In genomic region chr8:79610268-79610667, GRCm38 (mm10) we compare ENCODE assay signal across 20 mouse cellular contexts. TPM values are rescaled to one million over a fixed set of nuclear protein-coding genes. Genes with fewer than 3 reads are reported as not detected.
A peak's percentile ranks its signal among the peaks of the same experiment; 100 is the strongest.
DNase-seq lines count a peak whose midpoint lies in the region; ATAC-seq and TF ChIP-seq lines count a peak whose summit lies in the region.
"Had no signal": no experiment of that assay in that cellular context is flagged by ENCODE, and none has a peak within 500 bp of the region (broad histone marks: within the 10 kb centered on the region; RNA-seq: fewer than 3 reads in every experiment).

No protein-coding gene starts in this region.

- H3K27me3 ChIP-seq in heart, embryonic 12.5 days (replicated peaks), result no peaks in the 10 kb centered on the region
- H3K27me3 ChIP-seq in heart, embryonic 15.5 days, result no peaks in the 10 kb centered on the region
- H3K27me3 ChIP-seq in Patski, result no peaks in the 10 kb centered on the region
- H3K27me3 ChIP-seq: forebrain, embryonic 13.5 days; hindbrain, embryonic 12.5 days; hindbrain, embryonic 15.5 days had no signal

- no peak overlapping the region for H3K4me3 ChIP-seq in heart, embryonic 12.5 days
- H3K4me3 ChIP-seq in heart, embryonic 15.5 days, result no peak overlapping the region
- H3K4me3 ChIP-seq: forebrain, embryonic 10.5 days; forebrain, embryonic 13.5 days; hindbrain, embryonic 12.5 days; hindbrain, embryonic 15.5 days had no signal

- no peak for DNase-seq in heart, postnatal 10 days
- no peak for DNase-seq in heart, postnatal 36 days
- DNase-seq in 3T3-L1 (ENCODE audit: low read depth, low spot score), result peak; percentile 49
- DNase-seq in Patski (ENCODE audit: low read depth, low spot score), result no peak
- DNase-seq: adrenal gland, postnatal 10 days; adrenal gland, postnatal 36 days; cerebellum, adult 18-20 months; cerebellum, adult 9-10 months; cerebellum, postnatal 14 days; gastrocnemius, postnatal 10 days; gastrocnemius, postnatal 36 days; kidney, adult 2 months had no signal

- H3K9me3 ChIP-seq in heart, embryonic 12.5 days (replicated peaks), result no peaks in the 10 kb centered on the region
- no peaks in the 10 kb centered on the region for H3K9me3 ChIP-seq in heart, embryonic 15.5 days (replicated peaks)
- H3K9me3 ChIP-seq: forebrain, embryonic 10.5 days; forebrain, embryonic 13.5 days; hindbrain, embryonic 12.5 days; hindbrain, embryonic 15.5 days had no signal

- no peaks in the 10 kb centered on the region for H3K36me3 ChIP-seq in heart, embryonic 12.5 days
- no peaks in the 10 kb centered on the region for H3K36me3 ChIP-seq in heart, embryonic 15.5 days
- H3K36me3 ChIP-seq: forebrain, embryonic 10.5 days; hindbrain, embryonic 12.5 days; hindbrain, embryonic 15.5 days had no signal

- in situ Hi-C loops in Patski (cut with MboI; ENCODE audit: low pct_unique_long_range_greater_than_20kb), result no loop called here

- no peak for TF ChIP-seq CTCF in Patski (IDR thresholded peaks at IDR 0.05)

- no peak overlapping the region for H3K9ac ChIP-seq in heart, embryonic 12.5 days
- no peak overlapping the region for H3K9ac ChIP-seq in heart, embryonic 15.5 days
- H3K9ac ChIP-seq: forebrain, embryonic 13.5 days; hindbrain, embryonic 12.5 days; hindbrain, embryonic 15.5 days had no signal

- no peak for ATAC-seq in heart, embryonic 12.5 days (ENCODE audit: insufficient number of reproducible peaks, low FRiP score)
- no peak for ATAC-seq in heart, embryonic 15.5 days (replicated peaks; ENCODE audit: insufficient number of reproducible peaks, insufficient read depth, low FRiP score, low read depth)
- peak; percentile 62 for ATAC-seq in Patski
- ATAC-seq: forebrain, embryonic 13.5 days; forebrain, embryonic 16.5 days; intestine, postnatal 0 days had no signal

- intact Hi-C loops in heart, postnatal 10 days (cut with DNase I), result no loop called here
- intact Hi-C loops in heart, postnatal 36 days (cut with DNase I), result no loop called here

- peaks cover 25% of the 10 kb centered on the region for H3K4me1 ChIP-seq in heart, embryonic 12.5 days (replicated peaks)
- H3K4me1 ChIP-seq in heart, embryonic 15.5 days (replicated peaks), result peaks cover 14% of the 10 kb centered on the region
- H3K4me1 ChIP-seq: forebrain, embryonic 13.5 days; hindbrain, embryonic 12.5 days; hindbrain, embryonic 15.5 days had no signal

- POLR2A ChIA-PET in Patski (lab: Charles Lee), result no interaction called here

- H3K27ac ChIP-seq in heart, embryonic 12.5 days (ENCODE audit: poor library complexity, severe bottlenecking), result peak overlapping the region; percentile 6; the same call in 1 of the 2 replicates
- H3K27ac ChIP-seq in heart, embryonic 15.5 days, result 0 out of 2 replicates have a peak overlapping the region, but pooled peaks have one; percentile 8
- H3K27ac ChIP-seq: forebrain, embryonic 10.5 days; forebrain, embryonic 13.5 days; hindbrain, embryonic 12.5 days; hindbrain, embryonic 15.5 days had no signal

- H3K4me2 ChIP-seq in heart, embryonic 12.5 days, result no peak overlapping the region
- no peak overlapping the region for H3K4me2 ChIP-seq in heart, embryonic 15.5 days
- H3K4me2 ChIP-seq: forebrain, embryonic 13.5 days; hindbrain, embryonic 12.5 days; hindbrain, embryonic 15.5 days had no signal

- CTCF ChIA-PET in Patski (lab: Charles Lee), result interaction anchor here (1.6 kb wide), 1 partner anchor 108 kb away, joined by 4 read pairs; no protein-coding TSS in a partner anchor

RNA-seq across cellular contexts. Expression of gene Otud4, which starts 29.1 kb away (rescaled TPM):
- 29.2 and 30.0 TPM in 2 replicates for polyA plus RNA-seq in heart, embryonic 12.5 days (2016; fragmentation: Nextera tagmentation; extraction: Ambion mirVana)
- total RNA-seq in heart, postnatal 10 days (2021), result 10 to 100 TPM; 40.5 to 49.8 TPM
- polyA plus RNA-seq in heart, embryonic 15.5 days (2015; fragmentation: Nextera tagmentation; extraction: Ambion mirVana), result 11.6 and 13.3 TPM in 2 replicates
- 10 to 100 TPM; 44.8 to 55.3 TPM for total RNA-seq in heart, postnatal 36 days (2021)
- 32.6 TPM for polyA plus RNA-seq in Patski (2021)
